Mouse (Mus musculus): ENCODE results near the gene Srsf6.

The Srsf6 gene

DNA sequence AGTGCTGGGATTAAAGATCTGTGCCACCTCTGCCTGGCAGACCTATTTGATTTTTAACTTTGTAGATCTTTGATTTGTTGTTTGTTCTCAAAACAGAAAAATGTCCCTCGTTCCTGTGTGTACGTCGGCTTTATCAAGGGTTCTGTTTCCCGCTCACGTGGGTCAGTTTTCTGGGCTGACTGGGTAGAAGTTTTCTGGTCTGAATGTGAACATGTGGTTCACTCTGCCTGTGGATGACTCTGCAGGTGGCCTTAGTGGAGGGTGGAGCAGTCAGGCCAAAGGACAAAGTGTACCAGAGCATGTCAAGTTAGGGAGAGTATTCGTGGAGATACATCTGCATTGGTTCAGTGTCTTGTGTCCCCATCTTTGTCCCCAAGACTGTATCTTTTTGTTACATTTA, 53.1 kb downstream of the Srsf6 start:
- no peak for DNase-seq (ENCODE audit: low spot score in 2 of 2)

DNA sequence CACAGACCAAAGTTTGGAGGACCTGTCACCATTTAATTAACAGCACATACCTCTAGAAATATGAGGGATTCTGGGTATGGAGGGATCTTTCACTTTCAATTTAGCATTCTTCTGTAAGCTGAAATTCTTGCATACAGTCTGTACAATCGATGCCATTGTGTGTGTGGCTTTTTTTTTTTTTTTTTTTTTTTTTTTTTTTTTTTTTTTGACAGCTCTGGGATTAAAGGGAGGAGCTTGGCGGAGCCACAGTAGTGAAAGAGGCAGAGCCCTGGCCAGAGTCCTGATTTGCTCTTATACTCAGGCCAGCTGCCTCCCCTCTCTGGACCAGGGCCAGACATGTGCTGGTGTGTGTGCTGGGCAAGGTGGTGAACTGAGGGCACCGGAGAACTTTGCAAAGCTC, 54.6 kb downstream of the Srsf6 start:
- no peak for DNase-seq (ENCODE audit: low spot score in 2 of 2)

Measured in frontal cortex, postnatal 14 days (tissue).